Mouse (Mus musculus): ENCODE measurements around the gene Mpo.

GRCm38 (mm10) chr11:87780130-87780529, 13.3 kb upstream of the Mpo start:
- TF ChIP-seq EP300 (IDR thresholded peaks at IDR 0.05) (no peak), CTCF (IDR thresholded peaks at IDR 0.05) (no peak)
